Mouse (Mus musculus) right cerebral cortex, postnatal 4 days (tissue): ENCODE data around the gene Olfr707.
"Not testable (repeated sequence)": the region's sequence is repeated elsewhere in the genome, so short reads cannot be mapped to it uniquely, and the experiment has no call there.

Experiments used
- DNase-seq: peaks from one replicate; pipeline ENCODE4 v3.0.0-alpha.2; 2022

Olfr707 gene

GRCm38 (mm10) chr7:106901141-106901540 lies at the start of gene Olfr707:
TSS of gene Olfr707 (minus strand) at chr7:106901241.
- not testable (repeated sequence) for DNase-seq

- DNase-seq, result no peak
Observed at GRCm38 (mm10) chr7:106948212-106948611, 47.2 kb upstream of the Olfr707 start, which contains the start of gene Olfr710. TSS of gene Olfr710 (minus strand) at chr7:106948312.

GRCm38 (mm10) chr7:106932119-106932518 lies 31.1 kb upstream of the Olfr707 start, which contains the start of gene Olfr709-ps1:
TSS of gene Olfr709-ps1 (minus strand) at chr7:106932219.
- DNase-seq, result no peak

GRCm38 (mm10) chr7:106920961-106921360 lies 19.9 kb upstream of the Olfr707 start:
- not testable (repeated sequence) for DNase-seq

- DNase-seq, result no peak
Observed at GRCm38 (mm10) chr7:106907676-106908075, 6.6 kb upstream of the Olfr707 start, which contains the start of gene Olfr1532-ps1. TSS of gene Olfr1532-ps1 (plus strand) at chr7:106908001.

GRCm38 (mm10) chr7:106888062-106888461 lies 13.0 kb downstream of the Olfr707 start, which contains the start of gene Olfr706:
TSS of gene Olfr706 (minus strand) at chr7:106888162.
- DNase-seq, result no peak

GRCm38 (mm10) chr7:106876791-106877190 lies 24.2 kb downstream of the Olfr707 start, which contains the start of gene Olfr705:
TSS of gene Olfr705 (minus strand) at chr7:106876891.
- DNase-seq, result no peak

- DNase-seq, result no peak
Observed at GRCm38 (mm10) chr7:106862885-106863284, 38.2 kb downstream of the Olfr707 start, which contains the start of gene Olfr704. TSS of gene Olfr704 (plus strand) at chr7:106863185.

- no peak for DNase-seq
Observed at GRCm38 (mm10) chr7:106843060-106843459, 58.0 kb downstream of the Olfr707 start, which contains the start of gene Olfr703. TSS of gene Olfr703 (plus strand) at chr7:106843360.
